Mouse (Mus musculus) gastrocnemius, postnatal 4 days (tissue): Measurements from ENCODE around the gene Grcc10. TPM values are rescaled to one million over a fixed set of nuclear protein-coding genes. Genes with fewer than 3 reads are reported as not detected.
A peak's percentile ranks its signal among the peaks of the same experiment; 100 is the strongest.

Experiments
- DNase-seq, 2 experiments: peaks; one replicate each; pipeline ENCODE4 v3.0.0; 2021 to 2022; ENCODE audit warnings: low spot score in 2 of 2, mixed read lengths in 2 of 2
- long read RNA-seq, 2 experiments: library from polyadenylated mRNA; stranded (forward); transcript quantifications; one replicate each; pipeline ENCODE4 v2.0.0; 2021
- total RNA-seq, 2 experiments: library from RNA; stranded (reverse); gene quantifications; 2 replicates each; pipeline ENCODE4 v1.2.3; 2021

The Grcc10 gene
- total RNA-seq, result 100 to 1,000 TPM; 177 to 209 TPM
- long read RNA-seq, experiment 1, transcript Grcc10-201 (3 exons, 863 nt), result major isoform, 71 of 81 reads
- long read RNA-seq, experiment 1, partial matches to known transcripts, result 4 of 81 reads
- long read RNA-seq, experiment 1, other reads (novel, unspliced or antisense), result 3 of 81 reads
- long read RNA-seq, experiment 2, transcript Grcc10-201 (3 exons, 863 nt), result major isoform, 86 of 96 reads
- long read RNA-seq, experiment 2, partial matches to known transcripts, result 0 of 96 reads
- long read RNA-seq, experiment 2, other reads (novel, unspliced or antisense), result 9 of 96 reads

- DNase-seq, result peak; percentile 72 to 86
Measured at GRCm38 (mm10) chr6:124740888-124741761, at the start of gene Grcc10. Grcc10 (minus strand) TSS chr6:124741374.

- DNase-seq, result no peak
Measured at GRCm38 (mm10) chr6:124790121-124790520, 48.9 kb upstream of the Grcc10 start.

- DNase-seq, result no peak
Measured at GRCm38 (mm10) chr6:124789519-124789918, 48.3 kb upstream of the Grcc10 start.

- no peak for DNase-seq
Measured at GRCm38 (mm10) chr6:124787722-124788121, 46.5 kb upstream of the Grcc10 start.

GRCm38 (mm10) chr6:124786756-124787420 is 45.7 kb upstream of the Grcc10 start:
- DNase-seq, result no peak

GRCm38 (mm10) chr6:124782436-124782835 is 41.3 kb upstream of the Grcc10 start:
- no peak for DNase-seq

- no peak for DNase-seq
Measured at GRCm38 (mm10) chr6:124780917-124781316, 39.7 kb upstream of the Grcc10 start.

- no peak for DNase-seq
Measured at GRCm38 (mm10) chr6:124779984-124780416, 38.8 kb upstream of the Grcc10 start.

- peak in 1 of 2 experiments; percentile 29 for DNase-seq
Measured at GRCm38 (mm10) chr6:124779222-124779983, 38.2 kb upstream of the Grcc10 start, which contains the start of gene Lrrc23. Lrrc23 (minus strand) TSS chr6:124779727.

GRCm38 (mm10) chr6:124770511-124770910 is 29.3 kb upstream of the Grcc10 start:
- no peak for DNase-seq

- no peak for DNase-seq
Measured at GRCm38 (mm10) chr6:124770013-124770412, 28.8 kb upstream of the Grcc10 start.

- DNase-seq, result peak; percentile 59 to 69
Measured at GRCm38 (mm10) chr6:124769101-124769765, 28.1 kb upstream of the Grcc10 start, which contains the start of gene Eno2. Eno2 (minus strand) TSS chr6:124769673.

- no peak for DNase-seq
Measured at GRCm38 (mm10) chr6:124768704-124769044, 27.5 kb upstream of the Grcc10 start.

GRCm38 (mm10) chr6:124767920-124768703 is 26.9 kb upstream of the Grcc10 start:
- DNase-seq, result no peak

- DNase-seq, result no peak
Measured at GRCm38 (mm10) chr6:124767536-124767919, 26.4 kb upstream of the Grcc10 start.

GRCm38 (mm10) chr6:124765951-124766350 is 24.8 kb upstream of the Grcc10 start:
- DNase-seq, result no peak

- DNase-seq, result peak; percentile 58 to 80
Measured at GRCm38 (mm10) chr6:124759259-124759658, 18.1 kb upstream of the Grcc10 start.

- DNase-seq, result no peak
Measured at GRCm38 (mm10) chr6:124758849-124759232, 17.7 kb upstream of the Grcc10 start.
